Mouse (Mus musculus): ENCODE results near the gene Zswim9. TPM values are rescaled to one million over a fixed set of nuclear protein-coding genes. Genes with fewer than 3 reads are reported as not detected.

The Zswim9 gene
- total and polyA plus RNA-seq, 3 experiments = 2.4 to 15.7 (median 9.7) TPM

DNA sequence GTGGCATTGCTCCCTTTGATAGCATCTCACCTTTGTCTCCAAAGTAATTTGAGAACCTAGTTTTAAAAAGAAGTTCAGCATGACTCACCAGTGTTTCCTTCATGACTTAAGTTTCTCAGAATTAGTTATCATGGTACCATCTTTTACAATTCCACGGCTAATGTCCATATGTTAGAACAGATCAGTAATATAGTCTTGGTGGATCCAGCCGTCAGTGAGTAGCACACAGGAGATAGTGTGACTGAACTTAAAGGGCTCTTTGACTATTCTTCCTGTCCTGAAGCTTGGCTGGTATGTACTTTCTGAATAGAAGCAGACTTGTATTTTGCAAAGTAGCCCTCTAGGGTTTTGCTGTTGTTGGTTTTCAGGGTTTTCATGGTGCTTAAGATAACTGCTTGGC lies 30.9 kb upstream of the Zswim9 start:
- no peak overlapping the region; the same call in 1 of the 2 replicates for H3K4me3 ChIP-seq (ENCODE audit: low read depth, low read length)
- peaks cover 40% of the 10 kb centered on the region for H3K4me1 ChIP-seq (ENCODE audit: insufficient read depth, low read depth, low read length)
- H3K9me3 ChIP-seq (replicated peaks) = no peaks in the 10 kb centered on the region
- ATAC-seq (ENCODE audit: extremely low read depth, insufficient number of reproducible peaks, low FRiP score, poor library complexity, severe bottlenecking) = peak; percentile 69
- TF ChIP-seq TAL1 (conservative IDR thresholded peaks at IDR 0.05; ENCODE audit: low read depth, low read length) = no peak
- TF ChIP-seq GATA1 (IDR thresholded peaks at IDR 0.05; ENCODE audit: borderline replicate concordance, low read length) = no peak
- no peak for TF ChIP-seq POLR2AphosphoS5 (IDR thresholded peaks at IDR 0.05; ENCODE audit: insufficient replicate concordance, low read depth, low read length)
- no peak for TF ChIP-seq GATA2 (IDR thresholded peaks at IDR 0.05; ENCODE audit: borderline replicate concordance, low read depth, low read length)
- TF ChIP-seq CTCF (IDR thresholded peaks at IDR 0.05; ENCODE audit: low read depth, low read length) = no peak
- DNase-seq (ENCODE audit: low spot score) = peak; percentile 33
- peaks cover 95% of the 10 kb centered on the region for H3K36me3 ChIP-seq (replicated peaks)
- no peaks in the 10 kb centered on the region for H3K27me3 ChIP-seq (ENCODE audit: insufficient read depth, low read length)

DNA sequence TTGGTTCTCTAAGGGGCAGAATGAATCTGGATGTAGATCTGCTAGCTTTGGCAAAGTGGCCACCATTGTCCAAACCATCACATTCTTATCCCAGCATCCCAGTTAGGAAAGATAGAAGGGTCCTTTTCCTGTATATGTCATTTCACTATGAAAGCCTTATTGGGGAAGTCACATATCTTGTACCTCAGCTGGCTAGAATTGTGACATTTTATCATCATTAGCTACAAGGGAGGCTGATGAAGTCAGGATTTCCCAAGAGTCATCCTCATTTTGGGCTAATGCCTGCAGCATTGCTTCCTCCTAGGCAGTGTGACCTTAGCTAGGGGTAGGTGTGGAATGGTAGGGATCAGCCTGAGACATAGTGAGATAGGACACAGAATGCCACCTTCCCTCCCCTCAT lies 24.9 kb upstream of the Zswim9 start:
- ATAC-seq (ENCODE audit: extremely low read depth, insufficient number of reproducible peaks, low FRiP score, poor library complexity, severe bottlenecking) (no peak), DNase-seq (ENCODE audit: low spot score) (no peak)
- TF ChIP-seq TAL1 (conservative IDR thresholded peaks at IDR 0.05; ENCODE audit: low read depth, low read length) (no peak), GATA1 (IDR thresholded peaks at IDR 0.05; ENCODE audit: borderline replicate concordance, low read length) (no peak), CTCF (IDR thresholded peaks at IDR 0.05; ENCODE audit: low read depth, low read length) (no peak), POLR2AphosphoS5 (IDR thresholded peaks at IDR 0.05; ENCODE audit: insufficient replicate concordance, low read depth, low read length) (no peak), GATA2 (IDR thresholded peaks at IDR 0.05; ENCODE audit: borderline replicate concordance, low read depth, low read length) (no peak)
- peaks cover 37% of the 10 kb centered on the region for H3K4me1 ChIP-seq (ENCODE audit: insufficient read depth, low read depth, low read length)
- no peaks in the 10 kb centered on the region for H3K9me3 ChIP-seq (replicated peaks)
- H3K4me3 ChIP-seq (ENCODE audit: low read depth, low read length) = no peak overlapping the region
- no peaks in the 10 kb centered on the region for H3K27me3 ChIP-seq (ENCODE audit: insufficient read depth, low read length)
- peaks cover 99% of the 10 kb centered on the region for H3K36me3 ChIP-seq (replicated peaks)

DNA sequence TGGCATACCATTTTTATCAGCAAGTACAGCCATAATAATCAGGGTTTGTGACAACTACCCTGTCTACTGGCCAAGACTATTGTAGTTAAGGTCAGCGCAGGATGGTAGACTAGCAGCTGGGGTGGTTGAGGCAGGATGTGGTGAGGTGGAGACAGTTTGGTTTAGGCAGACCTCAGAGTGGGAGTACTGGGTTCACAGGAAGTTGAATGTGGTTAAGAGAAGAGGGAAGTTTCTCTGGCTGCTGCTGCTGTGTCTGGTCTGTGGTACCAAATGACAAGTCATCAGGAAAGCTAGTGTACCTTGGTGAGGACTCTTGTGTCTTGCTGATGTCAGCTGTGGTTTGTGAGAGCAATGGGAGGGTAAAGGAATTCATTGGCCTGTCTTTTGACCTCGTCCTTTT lies 24.3 kb upstream of the Zswim9 start:
- TF ChIP-seq CTCF (IDR thresholded peaks at IDR 0.05; ENCODE audit: low read depth, low read length) (no peak), POLR2AphosphoS5 (IDR thresholded peaks at IDR 0.05; ENCODE audit: insufficient replicate concordance, low read depth, low read length) (no peak), TAL1 (conservative IDR thresholded peaks at IDR 0.05; ENCODE audit: low read depth, low read length) (no peak), GATA2 (IDR thresholded peaks at IDR 0.05; ENCODE audit: borderline replicate concordance, low read depth, low read length) (no peak), GATA1 (IDR thresholded peaks at IDR 0.05; ENCODE audit: borderline replicate concordance, low read length) (no peak)
- peaks cover 32% of the 10 kb centered on the region for H3K4me1 ChIP-seq (ENCODE audit: insufficient read depth, low read depth, low read length)
- H3K36me3 ChIP-seq (replicated peaks) = peaks cover 97% of the 10 kb centered on the region
- ATAC-seq (ENCODE audit: extremely low read depth, insufficient number of reproducible peaks, low FRiP score, poor library complexity, severe bottlenecking) = peak; percentile 87
- no peaks in the 10 kb centered on the region for H3K9me3 ChIP-seq (replicated peaks)
- H3K27me3 ChIP-seq (ENCODE audit: insufficient read depth, low read length) = no peaks in the 10 kb centered on the region
- peak; percentile 52 for DNase-seq (ENCODE audit: low spot score)
- H3K4me3 ChIP-seq (ENCODE audit: low read depth, low read length) = no peak overlapping the region

DNA sequence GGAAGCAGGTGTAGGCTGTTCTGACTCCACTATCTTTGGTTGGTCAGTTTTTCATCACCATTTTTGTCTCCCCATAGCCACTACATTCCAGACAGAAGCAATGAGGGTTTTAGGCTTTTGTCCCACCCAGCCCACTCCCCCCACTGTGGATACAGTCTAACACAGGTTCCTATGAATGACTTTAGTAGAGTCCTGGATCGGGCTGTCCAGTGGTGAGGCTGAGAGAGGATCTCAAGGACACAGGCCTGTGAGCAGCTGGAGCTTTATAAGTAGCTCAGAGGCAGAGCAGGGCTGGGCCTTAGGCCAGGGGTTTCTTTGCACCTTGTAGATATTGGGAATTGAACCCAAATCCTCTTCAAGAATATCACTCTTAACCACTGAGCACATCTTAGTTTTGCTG lies 23.1 kb upstream of the Zswim9 start:
- ATAC-seq (ENCODE audit: extremely low read depth, insufficient number of reproducible peaks, low FRiP score, poor library complexity, severe bottlenecking) (no peak), DNase-seq (ENCODE audit: low spot score) (no peak)
- Histone ChIP-seq H3K36me3 (replicated peaks) (peaks cover 97% of the 10 kb centered on the region), H3K27me3 (ENCODE audit: insufficient read depth, low read length) (no peaks in the 10 kb centered on the region), H3K9me3 (replicated peaks) (no peaks in the 10 kb centered on the region), H3K4me3 (ENCODE audit: low read depth, low read length) (no peak overlapping the region), H3K4me1 (ENCODE audit: insufficient read depth, low read depth, low read length) (peaks cover 32% of the 10 kb centered on the region)
- TF ChIP-seq GATA2 (IDR thresholded peaks at IDR 0.05; ENCODE audit: borderline replicate concordance, low read depth, low read length) (no peak), POLR2AphosphoS5 (IDR thresholded peaks at IDR 0.05; ENCODE audit: insufficient replicate concordance, low read depth, low read length) (no peak), CTCF (IDR thresholded peaks at IDR 0.05; ENCODE audit: low read depth, low read length) (no peak), GATA1 (IDR thresholded peaks at IDR 0.05; ENCODE audit: borderline replicate concordance, low read length) (no peak), TAL1 (conservative IDR thresholded peaks at IDR 0.05; ENCODE audit: low read depth, low read length) (no peak)

DNA sequence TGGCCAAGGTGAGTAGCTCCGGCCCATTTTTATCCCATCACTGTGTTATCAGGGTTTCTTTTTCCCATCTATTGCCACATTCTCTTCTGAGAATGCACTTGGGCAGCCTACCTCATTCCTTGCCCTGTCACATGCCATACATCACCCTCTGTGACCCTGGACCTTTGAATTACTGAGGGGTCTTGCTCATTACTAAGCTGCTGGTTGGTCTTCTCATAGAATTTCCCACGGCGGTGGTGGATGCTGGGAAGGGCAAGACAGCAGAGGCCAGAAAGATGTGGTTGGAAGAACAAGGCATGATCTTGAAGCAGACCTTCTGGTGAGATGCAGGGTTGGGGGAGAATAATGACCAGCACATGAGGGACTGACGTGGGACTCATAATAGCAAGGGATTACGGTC lies 20.3 kb upstream of the Zswim9 start:
- TF ChIP-seq GATA1 (IDR thresholded peaks at IDR 0.05; ENCODE audit: borderline replicate concordance, low read length) (no peak), GATA2 (IDR thresholded peaks at IDR 0.05; ENCODE audit: borderline replicate concordance, low read depth, low read length) (no peak), TAL1 (conservative IDR thresholded peaks at IDR 0.05; ENCODE audit: low read depth, low read length) (no peak), CTCF (IDR thresholded peaks at IDR 0.05; ENCODE audit: low read depth, low read length) (no peak), POLR2AphosphoS5 (IDR thresholded peaks at IDR 0.05; ENCODE audit: insufficient replicate concordance, low read depth, low read length) (no peak)
- peaks cover 45% of the 10 kb centered on the region for H3K4me1 ChIP-seq (ENCODE audit: insufficient read depth, low read depth, low read length)

DNA sequence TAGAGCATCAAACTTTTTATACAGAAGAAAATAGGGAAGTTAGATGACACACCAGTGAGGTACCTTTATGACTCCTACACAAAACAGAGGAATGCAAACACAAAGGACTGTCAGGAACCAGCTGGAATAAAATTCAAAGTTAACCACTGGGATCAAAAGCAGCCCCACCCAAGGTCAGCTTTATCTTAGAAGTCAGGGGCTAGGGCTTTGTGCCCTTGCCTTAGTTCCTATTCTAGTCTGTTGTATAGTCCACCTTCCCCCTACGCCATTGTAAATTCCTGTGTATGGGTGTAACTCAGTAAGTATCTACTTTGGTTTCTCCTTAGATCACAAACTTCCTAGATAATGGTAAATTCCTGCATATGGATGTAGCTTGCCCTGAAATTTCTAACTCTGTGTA lies 19.1 kb upstream of the Zswim9 start:
- Histone ChIP-seq H3K4me1 (ENCODE audit: insufficient read depth, low read depth, low read length) (peaks cover 42% of the 10 kb centered on the region), H3K9me3 (replicated peaks) (no peaks in the 10 kb centered on the region), H3K27me3 (ENCODE audit: insufficient read depth, low read length) (no peaks in the 10 kb centered on the region), H3K4me3 (ENCODE audit: low read depth, low read length) (no peak overlapping the region), H3K36me3 (replicated peaks) (peaks cover 98% of the 10 kb centered on the region)
- TF ChIP-seq GATA1 (IDR thresholded peaks at IDR 0.05; ENCODE audit: borderline replicate concordance, low read length) (no peak), TAL1 (conservative IDR thresholded peaks at IDR 0.05; ENCODE audit: low read depth, low read length) (no peak), POLR2AphosphoS5 (IDR thresholded peaks at IDR 0.05; ENCODE audit: insufficient replicate concordance, low read depth, low read length) (no peak), CTCF (IDR thresholded peaks at IDR 0.05; ENCODE audit: low read depth, low read length) (no peak), GATA2 (IDR thresholded peaks at IDR 0.05; ENCODE audit: borderline replicate concordance, low read depth, low read length) (no peak)
- no peak for DNase-seq (ENCODE audit: low spot score)
- no peak for ATAC-seq (ENCODE audit: extremely low read depth, insufficient number of reproducible peaks, low FRiP score, poor library complexity, severe bottlenecking)

More for the DNA sequence above, 20.3 kb upstream of the Zswim9 start:
- no peaks in the 10 kb centered on the region for H3K9me3 ChIP-seq (replicated peaks)
- ATAC-seq (ENCODE audit: extremely low read depth, insufficient number of reproducible peaks, low FRiP score, poor library complexity, severe bottlenecking) (no peak), DNase-seq (ENCODE audit: low spot score) (no peak)
- no peak overlapping the region for H3K4me3 ChIP-seq (ENCODE audit: low read depth, low read length)
- H3K36me3 ChIP-seq (replicated peaks) = peaks cover 98% of the 10 kb centered on the region
- H3K27me3 ChIP-seq (ENCODE audit: insufficient read depth, low read length) = no peaks in the 10 kb centered on the region
